Mouse (Mus musculus) T-helper 17 cell (primary cell): ENCODE data around the gene Golga5.

ENCODE experiments used
- in situ Hi-C, 2 experiments: fragments of 300-600 bp; cut with MboI, MseI; formaldehyde crosslinking; loops; 1 replicate in 1 of 2; 2 replicates in 1 of 2; pipeline ENCODE4 v1.15.1; 2025; ENCODE audit warnings: high pct_unique_total_duplicates in 2 of 2

Gene Golga5

DNA sequence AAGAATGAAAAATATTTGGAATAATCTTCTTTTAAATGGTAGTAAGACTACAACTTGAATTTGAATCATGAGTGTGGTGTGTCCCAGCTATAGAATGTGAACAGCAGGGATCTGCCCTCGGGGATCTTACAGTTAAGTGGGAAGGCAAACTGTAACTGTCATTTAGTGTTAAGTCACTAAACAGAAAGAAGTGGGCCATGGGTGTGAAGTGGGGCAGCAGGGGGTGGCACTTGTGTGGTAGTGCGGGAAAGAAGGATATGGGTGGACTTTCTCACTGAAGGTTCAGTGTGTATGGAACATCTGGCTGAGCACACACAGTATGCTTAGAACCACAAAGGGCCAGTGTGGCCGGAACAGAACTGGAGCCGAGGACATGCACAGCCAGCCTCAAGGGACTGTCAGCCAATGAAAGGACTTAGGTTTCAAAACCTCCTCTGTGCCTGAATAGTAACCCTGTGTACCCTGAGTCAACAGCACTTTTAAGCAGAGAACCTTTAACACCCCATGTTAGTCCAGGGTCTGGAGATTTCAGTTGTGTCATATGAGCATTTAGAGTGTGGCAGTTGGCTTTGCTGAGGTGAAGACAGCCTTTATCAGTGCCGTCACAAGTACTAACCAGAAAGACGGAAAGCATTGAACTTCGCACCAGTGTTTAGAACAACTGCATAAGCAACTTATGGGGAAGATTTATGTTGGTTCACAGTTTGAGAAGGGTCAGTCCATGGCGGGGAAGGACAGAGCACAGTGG is 33.1 kb downstream of the Golga5 start:
- in situ Hi-C loops: loop anchor here (5.0 to 10.0 kb wide), 2 partner anchors 225 to 1317 kb away; no protein-coding TSS in a partner anchor

DNA sequence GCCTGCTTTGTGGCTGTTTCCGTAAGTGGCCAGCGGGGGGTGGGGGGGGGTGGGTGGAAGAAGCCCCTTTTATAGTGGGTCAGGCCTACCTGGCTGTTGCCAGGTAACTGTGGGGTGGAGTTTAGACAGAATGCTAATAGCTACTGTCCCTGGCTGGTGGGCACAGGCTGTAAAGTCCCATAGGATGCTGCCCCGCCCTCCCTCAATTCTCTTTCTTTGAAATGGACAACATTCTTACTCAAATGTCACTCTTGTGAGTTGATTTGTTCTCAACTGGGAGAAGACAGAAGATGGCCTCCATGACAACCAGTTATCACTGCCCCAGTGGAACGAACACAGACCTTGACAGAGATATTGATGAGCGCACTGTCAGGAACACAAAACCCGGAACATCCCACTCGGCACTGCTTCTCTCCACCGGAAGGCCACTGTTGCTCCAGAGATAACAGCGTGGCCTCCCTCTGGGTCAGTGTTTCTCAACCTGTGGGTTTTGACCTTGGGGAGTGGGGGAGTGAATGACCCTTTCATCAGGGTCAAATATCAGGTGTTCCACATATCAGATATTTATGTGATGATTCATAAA is 36.3 kb downstream of the Golga5 start:
- in situ Hi-C loops: loop anchor here in 1 of 2 experiments (10.0 kb wide), 1 partner anchor 1320 kb away; no protein-coding TSS in a partner anchor

DNA sequence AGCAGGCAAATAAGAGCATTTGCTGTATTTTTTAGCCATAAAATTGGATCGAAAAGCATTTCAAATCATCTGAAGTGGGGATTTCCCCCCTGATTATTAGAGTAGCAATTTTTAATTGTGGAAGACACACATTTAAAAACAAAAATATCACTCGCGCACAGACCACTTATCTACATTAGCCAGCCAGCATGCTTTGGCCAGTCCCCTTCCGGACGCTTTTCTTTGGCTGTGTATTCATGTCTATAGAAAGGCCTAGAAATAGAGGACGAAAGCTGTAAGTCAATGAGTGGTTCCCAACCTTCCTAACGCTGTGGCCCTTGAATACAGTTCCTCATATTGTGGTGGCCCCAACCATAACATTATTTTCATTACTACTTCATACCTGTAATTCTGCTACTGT is 37.0 kb downstream of the Golga5 start:
- in situ Hi-C loops: loop anchor here in 1 of 2 experiments (10.0 kb wide), 1 partner anchor 1321 kb away; no protein-coding TSS in a partner anchor

DNA sequence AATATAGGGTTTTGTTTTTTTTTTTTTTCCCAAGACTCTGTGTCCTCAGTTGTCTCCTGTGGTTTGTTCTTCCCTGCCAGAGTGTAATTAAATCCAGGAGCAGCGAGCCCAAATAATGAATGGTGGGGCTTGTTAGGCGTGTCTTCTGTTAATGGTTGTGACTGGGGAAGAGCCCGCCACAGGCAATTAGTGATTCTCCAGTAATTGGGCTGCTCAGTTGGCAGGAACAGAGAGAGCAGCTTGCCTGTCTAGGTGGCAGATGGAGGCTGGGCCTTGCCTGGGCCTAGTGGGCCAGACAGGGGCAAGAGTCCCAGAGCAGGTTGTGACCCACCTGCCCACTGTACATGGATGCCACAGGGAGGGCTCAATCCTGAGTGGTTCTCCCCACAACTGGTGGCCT is 42.4 kb downstream of the Golga5 start:
- in situ Hi-C loops: loop anchor here (5.0 kb wide), 2 partner anchors 46 to 216 kb away; no protein-coding TSS in a partner anchor

DNA sequence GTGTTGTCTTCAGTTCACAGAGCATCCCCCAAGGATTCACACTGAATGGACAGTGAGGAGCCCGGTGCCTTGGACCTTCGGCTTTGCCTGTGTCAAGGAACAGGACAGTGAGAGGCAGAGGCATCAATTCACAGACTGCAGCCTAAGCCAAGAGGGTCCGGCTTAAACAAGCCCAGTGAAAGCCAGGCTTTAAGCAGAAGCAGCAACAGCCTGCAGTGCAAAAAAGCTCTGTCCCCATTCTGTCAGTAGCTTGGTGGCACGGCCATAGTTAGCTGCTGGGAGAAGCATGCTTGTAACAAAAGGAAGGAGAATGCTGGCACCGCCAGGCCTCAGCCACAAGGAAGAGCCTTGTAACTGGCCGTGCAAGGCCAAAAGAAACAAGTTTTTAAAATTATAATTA is 45.2 kb downstream of the Golga5 start:
- in situ Hi-C loops: loop anchor here (5.0 kb wide), 2 partner anchors 43 to 213 kb away; no protein-coding TSS in a partner anchor

DNA sequence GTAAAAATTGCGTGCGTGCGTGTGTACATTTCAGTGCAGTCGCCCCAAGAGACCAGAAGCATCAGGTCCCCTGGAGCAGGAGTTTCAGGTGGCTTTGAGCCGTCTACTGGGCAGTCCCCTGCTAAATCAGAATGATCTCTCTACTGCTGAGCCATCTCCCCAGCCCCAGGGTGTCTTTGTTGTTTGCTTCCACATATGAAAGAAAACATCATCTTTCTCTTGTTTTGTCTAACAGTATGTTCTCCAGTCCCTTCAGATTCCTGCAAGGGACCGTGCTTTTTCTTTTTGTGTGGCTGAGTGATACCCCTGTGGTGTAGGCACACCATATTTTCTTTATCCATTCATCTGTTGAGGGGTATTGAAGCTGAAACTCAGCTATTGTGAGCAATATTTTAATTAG is 45.8 kb downstream of the Golga5 start:
- in situ Hi-C loops: loop anchor here (5.0 kb wide), 2 partner anchors 43 to 213 kb away; no protein-coding TSS in a partner anchor

DNA sequence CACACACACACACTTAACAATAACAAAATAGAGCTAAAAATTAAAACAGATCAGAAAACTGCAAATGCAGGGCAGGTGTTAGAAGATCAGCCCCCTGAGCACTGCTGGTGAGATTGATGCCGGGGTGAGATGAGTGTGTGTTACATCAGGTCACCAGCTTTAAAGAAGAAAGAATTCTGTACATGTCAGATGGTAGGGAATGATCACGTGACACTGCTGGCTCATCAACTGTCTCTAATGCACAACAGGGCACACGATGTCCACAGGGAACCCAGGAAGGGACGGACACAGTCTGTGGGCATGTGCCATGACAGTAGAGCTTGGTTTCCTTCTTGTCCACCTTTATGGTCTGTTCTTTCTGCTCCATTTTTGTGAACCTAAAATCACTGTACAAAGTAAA is 47.2 kb downstream of the Golga5 start:
- in situ Hi-C loops: no loop called here

DNA sequence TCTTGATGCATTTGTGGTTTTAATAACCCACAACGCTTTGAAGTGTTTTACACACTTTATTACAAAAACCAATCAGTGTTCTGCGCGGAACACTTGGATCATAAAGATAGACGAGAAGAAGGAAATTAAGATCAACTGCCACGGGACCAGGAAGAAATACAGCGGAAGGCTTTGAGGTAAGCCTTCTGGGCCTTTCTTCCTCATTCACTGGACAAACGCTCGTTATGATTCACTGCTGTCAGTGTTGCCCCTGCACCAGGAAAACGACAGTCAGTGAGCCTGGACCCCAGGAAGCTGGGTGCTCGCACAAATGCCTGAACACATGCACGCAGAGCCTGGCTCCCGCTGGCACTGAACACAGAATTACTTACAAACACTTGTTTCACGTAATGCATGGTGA is 48.7 kb downstream of the Golga5 start:
- in situ Hi-C loops: no loop called here

DNA sequence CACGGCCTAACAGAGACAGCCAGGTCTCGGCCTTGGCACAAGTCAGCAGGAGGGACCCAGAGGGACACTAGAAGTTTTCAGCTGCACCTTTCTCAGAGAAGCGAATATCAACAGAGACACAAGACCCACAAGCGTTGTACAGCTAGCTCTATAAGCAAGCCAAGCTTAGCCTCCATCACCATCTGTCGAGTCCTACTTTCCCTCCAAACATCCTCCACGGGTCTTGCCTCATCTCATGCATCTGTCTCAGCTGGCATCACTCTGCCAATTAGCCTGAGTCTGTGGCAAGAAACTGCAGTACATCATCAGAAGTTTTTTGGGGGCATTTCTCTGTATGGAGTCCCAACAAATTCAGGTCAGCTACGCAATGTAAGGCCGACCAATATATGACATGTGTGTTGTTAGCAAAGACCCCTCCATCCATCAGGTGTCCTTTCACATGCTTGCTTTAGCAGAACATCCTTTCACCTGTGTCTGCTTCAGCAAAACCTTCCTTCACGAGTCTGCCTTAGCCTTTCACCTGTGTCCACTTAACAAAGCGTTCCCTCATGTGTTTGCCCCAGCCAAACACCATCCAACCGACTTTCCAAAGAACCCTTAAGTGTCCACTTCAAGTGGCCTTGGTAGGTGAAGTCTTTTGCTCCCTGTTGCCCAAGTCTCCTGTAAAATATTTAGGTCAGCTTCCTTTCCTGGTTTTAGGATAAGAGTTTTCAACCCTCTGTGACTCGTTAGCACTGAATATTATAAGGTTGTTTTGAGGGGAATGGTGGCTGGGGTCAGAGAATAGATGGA is 51.2 kb downstream of the Golga5 start:
- in situ Hi-C loops: loop anchor here in 1 of 2 experiments (10.0 kb wide), 1 partner anchor 545 kb away; no protein-coding TSS in a partner anchor

DNA sequence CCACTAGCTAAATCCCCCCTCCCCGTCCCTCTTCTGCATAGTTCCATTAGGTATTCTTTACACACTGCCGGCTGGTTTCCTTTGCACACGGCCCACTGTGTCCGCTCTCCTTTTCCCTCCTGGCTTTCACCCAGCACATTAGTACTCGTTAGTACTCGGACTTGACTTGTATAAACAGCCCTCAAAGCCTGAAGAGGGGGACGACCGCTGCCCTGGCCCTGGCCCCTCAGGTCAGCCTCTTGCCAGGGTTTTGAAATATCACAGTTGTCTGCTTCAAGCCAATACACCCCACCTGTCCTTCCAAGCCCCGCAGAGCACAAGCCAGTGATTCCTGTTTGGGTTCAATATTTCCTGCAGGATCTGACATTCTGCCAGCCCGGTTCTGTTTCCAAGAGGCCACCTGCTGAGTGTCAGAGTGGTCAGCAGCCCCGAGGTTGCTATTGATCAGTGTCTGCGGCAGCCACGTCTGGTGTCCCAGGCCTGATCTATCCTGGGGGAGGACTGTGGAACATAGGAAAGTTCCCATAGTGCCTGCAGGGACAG is 52.9 kb downstream of the Golga5 start:
- in situ Hi-C loops: loop anchor here in 1 of 2 experiments (10.0 kb wide), 1 partner anchor 543 kb away; no protein-coding TSS in a partner anchor

DNA sequence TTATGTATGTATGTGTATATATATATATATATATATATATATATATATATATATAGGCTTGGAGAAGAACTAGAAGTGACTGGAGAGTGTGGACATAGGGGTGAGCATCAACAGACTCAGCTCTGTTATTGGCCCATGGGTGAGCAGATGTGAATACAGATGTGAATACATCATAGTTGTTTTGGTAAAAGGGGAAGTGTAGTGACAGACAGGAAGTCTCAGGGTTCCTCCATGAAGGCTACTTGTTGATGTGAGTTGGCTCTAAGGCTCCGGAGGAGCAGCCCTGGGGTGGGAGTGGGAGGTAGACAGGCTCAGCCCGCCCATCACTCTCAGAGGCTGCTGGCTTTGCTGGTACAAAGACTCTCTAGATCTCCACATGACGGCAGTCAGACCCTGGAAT is 55.3 kb downstream of the Golga5 start:
- in situ Hi-C loops: loop anchor here in 1 of 2 experiments (10.0 kb wide), 1 partner anchor 541 kb away; no protein-coding TSS in a partner anchor

DNA sequence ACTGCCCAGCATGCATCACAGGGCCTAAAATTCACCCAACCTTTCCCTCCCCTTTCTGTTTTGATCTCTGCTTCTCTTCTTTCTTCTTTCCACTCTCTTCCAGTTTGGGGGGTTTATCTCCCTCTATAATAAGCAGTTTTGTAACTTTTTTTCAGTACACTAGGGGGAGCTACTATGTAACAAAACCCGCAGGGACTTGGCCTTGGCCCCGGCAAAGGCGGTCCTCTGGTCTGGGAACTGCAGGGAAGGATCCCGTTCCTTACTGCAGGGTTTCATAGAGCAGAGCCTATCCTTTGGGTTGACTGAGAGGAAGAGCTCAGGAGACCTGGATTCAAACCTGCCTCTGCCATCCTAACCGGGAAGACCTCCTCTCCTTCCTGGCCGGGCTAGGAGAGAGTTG is 55.8 kb downstream of the Golga5 start:
- in situ Hi-C loops: loop anchor here in 1 of 2 experiments (10.0 kb wide), 1 partner anchor 540 kb away; no protein-coding TSS in a partner anchor

DNA sequence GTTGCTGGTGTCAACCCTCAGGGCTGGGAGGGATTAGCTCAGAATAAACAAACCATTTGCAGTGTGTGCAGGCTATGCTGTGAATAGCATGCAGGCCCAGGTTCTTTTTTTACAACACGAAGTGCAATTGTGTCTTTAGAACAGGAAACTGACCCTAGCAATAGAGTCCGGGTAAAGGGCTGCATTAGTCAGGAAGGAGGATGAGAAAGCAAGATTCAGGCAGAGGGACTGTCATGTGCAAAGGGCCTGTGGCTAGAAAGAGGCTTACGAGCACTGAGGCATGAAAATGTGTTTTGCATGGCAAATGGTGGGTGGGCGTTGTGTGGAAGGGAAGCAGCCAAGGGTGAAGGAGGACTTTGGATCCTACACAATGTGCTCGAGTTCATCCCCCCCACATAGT is 59.1 kb downstream of the Golga5 start:
- in situ Hi-C loops: loop anchor here in 1 of 2 experiments (10.0 kb wide), 1 partner anchor 537 kb away; no protein-coding TSS in a partner anchor

DNA sequence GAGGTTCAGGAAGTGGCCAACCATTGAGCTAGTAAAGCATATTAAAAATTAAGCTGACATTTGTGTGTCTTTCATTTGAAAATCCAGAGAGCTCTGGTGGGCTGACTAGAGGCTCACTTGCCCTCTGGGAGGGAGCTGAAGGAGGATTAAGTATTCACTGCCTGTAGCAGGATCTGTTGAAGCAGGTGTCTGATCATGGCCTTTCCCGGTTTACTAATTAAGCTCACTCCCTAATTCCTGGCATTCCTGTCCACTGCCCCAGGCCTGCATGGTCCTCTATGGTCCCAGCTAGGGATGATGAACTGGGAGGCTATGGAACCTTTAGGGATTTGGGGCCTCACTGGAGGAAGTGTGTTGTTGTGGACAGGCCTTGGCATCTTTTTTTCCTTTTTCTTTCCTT is 66.9 kb downstream of the Golga5 start:
- in situ Hi-C loops: no loop called here

DNA sequence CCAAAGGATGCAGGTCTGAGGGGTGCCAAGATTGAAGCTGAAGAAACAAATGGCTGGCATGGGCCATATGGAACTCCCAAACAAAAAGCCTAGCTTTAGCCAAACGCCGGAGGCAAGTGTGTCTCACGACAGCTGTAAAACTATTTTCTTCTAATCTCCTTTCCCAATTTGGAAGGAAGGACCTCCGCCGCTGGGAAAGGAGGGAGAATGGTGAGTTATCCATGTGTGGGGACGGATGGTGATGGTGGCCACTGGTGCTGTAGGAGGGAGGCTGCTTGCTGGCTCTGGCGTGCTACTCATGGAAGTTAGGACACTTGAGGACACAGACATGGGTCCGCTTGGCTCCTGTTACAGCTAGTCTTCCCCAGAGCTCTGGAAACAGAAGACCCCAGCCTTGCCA is 71.3 kb downstream of the Golga5 start:
- in situ Hi-C loops: loop anchor here (10.0 kb wide), 2 partner anchors 355 to 405 kb away; partner anchors contain the start of gene Unc79 (in 1 of the 2)

DNA sequence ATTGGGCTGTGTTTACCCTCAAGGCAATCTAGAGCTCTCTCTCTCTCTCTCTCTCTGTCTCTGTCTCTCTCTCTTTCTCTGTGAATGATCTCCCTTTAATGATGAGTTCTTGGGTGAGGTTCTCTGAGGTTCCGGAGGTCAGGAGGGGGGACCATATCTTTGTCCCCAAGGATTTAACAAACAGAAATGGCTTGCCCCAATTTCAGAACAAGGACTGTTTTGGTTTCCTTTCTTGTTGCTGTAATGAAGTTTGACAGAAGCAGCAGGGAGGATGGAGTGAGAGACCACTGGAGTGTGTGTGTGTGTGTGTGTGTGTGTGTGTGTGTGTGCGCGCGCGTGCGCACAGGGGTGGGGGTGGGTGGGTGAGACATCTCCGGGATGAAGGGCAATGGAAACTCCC is 72.2 kb downstream of the Golga5 start:
- in situ Hi-C loops: loop anchor here (10.0 kb wide), 2 partner anchors 356 to 404 kb away; partner anchors contain the start of gene Unc79 (in 1 of the 2)

DNA sequence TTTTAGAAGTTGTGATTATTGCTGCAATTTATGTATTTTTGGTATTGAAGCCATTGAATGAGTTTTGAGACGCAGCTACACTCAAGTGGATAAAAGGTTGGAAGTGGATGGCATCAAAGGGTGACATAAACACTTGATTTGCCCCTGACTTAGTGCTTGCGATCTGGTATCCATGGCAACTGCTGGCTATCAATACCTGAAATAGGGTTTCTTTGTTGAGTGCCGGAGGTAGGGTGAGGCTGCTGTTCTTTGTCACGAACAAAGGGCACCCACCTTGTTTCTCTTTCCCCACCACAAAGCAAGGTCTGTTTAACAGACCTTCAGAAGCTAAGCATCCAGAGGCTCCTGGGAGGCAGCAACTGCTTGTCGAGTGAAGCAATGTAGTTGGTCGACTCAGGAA is 76.2 kb downstream of the Golga5 start:
- in situ Hi-C loops: loop anchor here (10.0 kb wide), 2 partner anchors 360 to 400 kb away; partner anchors contain the start of gene Unc79 (in 1 of the 2)
